Mouse (Mus musculus) forebrain, embryonic 13.5 days (tissue): ENCODE results near the gene C1ql3. TPM values are rescaled to one million over a fixed set of nuclear protein-coding genes. Genes with fewer than 3 reads are reported as not detected.

Source experiments
- ATAC-seq: fragments of 200-750 bp; cut with Nextera tagmentation; 2 replicates; pipeline ENCODE4 v1.8.0; 2017
- H3K27ac ChIP-seq: fragments of 300-500 bp; sonication (generic); 2 replicates; pipeline ENCODE4 v1.5.1; 2015; ENCODE audit warnings: inconsistent platforms, mild to moderate bottlenecking, moderate library complexity
- H3K27me3 ChIP-seq: fragments of 300-500 bp; sonication (generic); 2 replicates; pipeline ENCODE4 v1.6.1; 2015; ENCODE audit warnings: mild to moderate bottlenecking, inconsistent platforms
- H3K36me3 ChIP-seq: fragments of 300-500 bp; sonication (generic); 2 replicates; pipeline ENCODE4 v1.6.1; 2015; ENCODE audit warnings: mild to moderate bottlenecking, inconsistent platforms; ENCODE audit not compliant: poor library complexity, severe bottlenecking
- H3K4me1 ChIP-seq: fragments of 300-500 bp; sonication (generic); 2 replicates; pipeline ENCODE4 v1.6.1; 2015; ENCODE audit warnings: inconsistent platforms
- H3K4me2 ChIP-seq: fragments of 300-500 bp; sonication (generic); 2 replicates; pipeline ENCODE4 v1.6.1; 2015; ENCODE audit warnings: inconsistent platforms, mild to moderate bottlenecking, moderate library complexity
- H3K4me3 ChIP-seq: fragments of 300-500 bp; sonication (generic); 2 replicates; pipeline ENCODE4 v1.5.1; 2015; ENCODE audit warnings: mild to moderate bottlenecking, inconsistent platforms
- H3K9ac ChIP-seq: fragments of 300-500 bp; sonication (generic); 2 replicates; pipeline ENCODE4 v1.6.1; 2015; ENCODE audit warnings: mild to moderate bottlenecking, inconsistent platforms
- H3K9me3 ChIP-seq: fragments of 300-500 bp; sonication (generic); replicated peaks from 2 replicates; pipeline ENCODE4 v1.6.1; 2016; ENCODE audit warnings: inconsistent platforms
- WGBS: fragments of 180-500 bp; shearing (Covaris S2); methylation state at CpG from one replicate; pipeline ENCODE4 v1.1.7; 2015; 5-methylcytosine and 5-hydroxymethylcytosine counted together
- polyA plus RNA-seq: library from polyadenylated mRNA; unstranded; fragments of >200 nt; fragmentation: Nextera tagmentation; extraction: Ambion mirVana; gene quantifications from 2 replicates; pipeline ENCODE4 v1.2.1, GENCODE M21; 2015

The C1ql3 gene
- polyA plus RNA-seq, 1 experiment from 2014 or later: 0.81 TPM

DNA sequence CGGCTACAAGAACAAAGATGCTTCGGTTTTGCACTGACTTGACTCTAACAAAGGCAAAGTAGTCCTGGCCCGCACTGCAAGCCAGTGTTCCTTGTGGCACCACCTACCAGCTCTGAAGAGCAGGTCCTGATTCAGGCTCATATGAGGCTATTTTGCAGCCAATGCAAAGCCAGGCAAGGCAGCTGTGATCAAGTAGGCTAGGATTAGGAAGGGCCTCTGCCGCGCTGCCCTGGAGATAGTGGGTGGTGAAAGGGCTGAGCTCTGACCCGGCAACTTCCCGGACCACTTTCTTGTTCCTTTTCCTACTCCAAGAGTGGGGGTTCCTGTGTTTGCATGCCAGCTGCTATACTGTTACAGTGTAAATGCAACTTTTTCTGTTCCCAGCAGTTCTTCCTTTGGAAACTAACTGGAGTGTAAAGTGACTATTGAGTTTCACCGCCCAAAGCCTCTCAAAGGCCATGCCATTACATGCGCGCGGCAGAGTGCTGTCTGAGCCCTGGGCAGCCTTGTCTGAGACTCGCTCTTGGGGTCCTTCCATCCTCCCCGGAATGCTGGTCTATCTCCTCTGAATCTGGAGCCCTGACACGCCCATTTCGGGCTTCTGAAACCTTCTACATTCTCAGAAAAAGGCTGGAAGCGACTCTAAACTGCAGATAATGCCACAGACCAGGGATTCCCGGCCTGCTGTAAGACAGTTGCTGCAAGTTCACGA is 2.2 kb downstream of the C1ql3 start:
- Histone ChIP-seq H3K4me1 (peaks cover 28% of the 10 kb centered on the region), H3K4me2 (peak overlapping the region; percentile 99), H3K27ac (no peak overlapping the region), H3K9ac (peak overlapping the region; percentile 65), H3K27me3 (peaks cover 56% of the 10 kb centered on the region), H3K36me3 (no peaks in the 10 kb centered on the region), H3K9me3 (no peaks in the 10 kb centered on the region), H3K4me3 (peak overlapping the region; percentile 56)
- 4% methylated on average over 18 of the region's 18 CpGs for WGBS
- ATAC-seq: peak; percentile 9; the same call in 1 of the 2 replicates

DNA sequence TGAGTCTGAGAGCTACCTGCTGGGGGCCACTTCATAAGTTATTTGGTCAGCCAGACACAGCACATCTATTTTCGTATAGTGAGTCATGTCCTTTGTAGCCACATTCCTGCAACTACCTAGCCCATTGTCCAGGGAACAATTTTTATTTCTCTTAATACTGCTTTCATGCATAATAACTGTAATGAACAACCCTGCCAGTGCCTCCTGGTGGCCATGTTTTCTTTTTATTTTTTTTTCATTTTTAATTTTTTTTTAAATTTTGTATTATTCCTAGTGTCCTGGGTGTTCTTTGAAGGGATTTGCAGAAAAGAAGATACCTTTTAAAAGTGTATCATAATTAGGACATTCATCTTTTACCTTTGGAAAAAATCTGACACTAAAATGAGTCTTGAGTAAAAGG is 3.2 kb downstream of the C1ql3 start:
- no peaks in the 10 kb centered on the region for H3K36me3 ChIP-seq
- H3K4me3 ChIP-seq: no peak overlapping the region
- H3K9ac ChIP-seq: no peak overlapping the region
- WGBS: 67% methylated on average over 1 of the region's 1 CpGs
- H3K4me1 ChIP-seq: peaks cover 28% of the 10 kb centered on the region
- ATAC-seq: no peak
- peaks cover 51% of the 10 kb centered on the region for H3K27me3 ChIP-seq
- H3K4me2 ChIP-seq: peak overlapping the region; percentile 18; the same call in 1 of the 2 replicates
- no peak overlapping the region for H3K27ac ChIP-seq
- H3K9me3 ChIP-seq: no peaks in the 10 kb centered on the region

DNA sequence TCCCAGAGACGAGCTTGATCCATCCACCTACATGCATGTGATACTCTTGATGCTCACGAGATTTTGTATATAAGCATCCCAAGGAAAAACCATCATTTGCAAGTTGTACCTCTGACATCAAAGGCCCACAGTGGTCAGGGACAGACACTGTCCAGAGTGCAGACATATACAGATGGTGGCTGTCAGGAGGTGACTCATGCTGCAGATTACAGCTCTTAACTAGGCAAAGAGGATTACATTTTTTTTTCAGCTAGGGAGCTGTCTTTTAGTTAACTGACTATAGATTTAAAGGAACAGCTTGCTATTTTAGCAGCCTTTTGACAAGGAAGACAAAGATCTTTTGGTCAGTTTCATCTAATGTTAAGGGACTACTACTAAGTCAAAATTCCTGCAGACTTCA is 11.6 kb downstream of the C1ql3 start:
- WGBS: 77% methylated on average over 2 of the region's 2 CpGs
- H3K36me3 ChIP-seq: no peaks in the 10 kb centered on the region
- H3K27ac ChIP-seq: no peak overlapping the region
- no peak for ATAC-seq
- H3K4me2 ChIP-seq: no peak overlapping the region
- no peaks in the 10 kb centered on the region for H3K4me1 ChIP-seq
- H3K9ac ChIP-seq: no peak overlapping the region
- H3K4me3 ChIP-seq: no peak overlapping the region
- H3K9me3 ChIP-seq: no peaks in the 10 kb centered on the region
- H3K27me3 ChIP-seq: no peaks in the 10 kb centered on the region

DNA sequence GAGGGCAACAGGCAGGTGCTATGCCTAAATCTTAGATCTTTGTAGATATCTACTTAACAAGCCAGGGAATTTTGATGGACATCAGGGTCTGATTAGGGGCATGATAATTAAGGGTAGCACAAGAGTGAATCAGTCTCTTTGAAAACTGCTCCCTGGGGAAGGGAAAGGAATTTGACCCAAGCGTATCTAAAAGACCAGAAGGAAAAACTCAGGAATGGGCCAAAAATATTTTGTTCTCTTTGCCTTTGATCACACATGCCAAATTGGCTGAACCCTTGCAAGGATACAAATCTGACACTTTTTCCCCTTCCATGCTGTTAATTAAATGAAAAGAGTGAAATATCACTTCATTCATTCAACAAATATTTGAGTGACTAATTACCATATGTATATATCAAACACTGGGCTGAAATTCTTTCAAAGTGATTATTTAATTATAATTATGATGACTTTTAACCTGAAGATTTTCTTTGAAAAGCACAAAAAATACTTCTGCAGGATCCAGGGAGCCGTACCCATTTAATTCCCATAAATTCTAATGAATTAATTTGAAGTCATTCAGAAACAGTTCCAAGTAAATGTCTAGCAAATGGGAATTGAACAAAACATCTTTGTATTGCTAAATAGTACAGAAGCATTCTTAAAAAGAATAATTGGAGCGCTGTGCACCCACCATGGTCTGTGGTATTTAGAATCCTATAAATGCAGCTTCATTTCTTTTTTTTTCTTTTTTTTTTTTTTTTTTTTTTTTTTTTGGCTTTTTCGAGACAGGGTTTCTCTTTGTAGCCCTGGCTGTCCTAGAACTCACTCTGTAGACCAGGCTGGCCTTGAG is 26.5 kb downstream of the C1ql3 start:
- H3K4me2 ChIP-seq: no peak overlapping the region
- H3K9ac ChIP-seq: no peak overlapping the region
- H3K27me3 ChIP-seq: no peaks in the 10 kb centered on the region
- 46% methylated on average over 4 of the region's 4 CpGs for WGBS
- no peak overlapping the region for H3K4me3 ChIP-seq
- no peak overlapping the region for H3K27ac ChIP-seq
- H3K9me3 ChIP-seq: no peaks in the 10 kb centered on the region
- no peaks in the 10 kb centered on the region for H3K4me1 ChIP-seq
- no peaks in the 10 kb centered on the region for H3K36me3 ChIP-seq
- peak; percentile 69 for ATAC-seq

DNA sequence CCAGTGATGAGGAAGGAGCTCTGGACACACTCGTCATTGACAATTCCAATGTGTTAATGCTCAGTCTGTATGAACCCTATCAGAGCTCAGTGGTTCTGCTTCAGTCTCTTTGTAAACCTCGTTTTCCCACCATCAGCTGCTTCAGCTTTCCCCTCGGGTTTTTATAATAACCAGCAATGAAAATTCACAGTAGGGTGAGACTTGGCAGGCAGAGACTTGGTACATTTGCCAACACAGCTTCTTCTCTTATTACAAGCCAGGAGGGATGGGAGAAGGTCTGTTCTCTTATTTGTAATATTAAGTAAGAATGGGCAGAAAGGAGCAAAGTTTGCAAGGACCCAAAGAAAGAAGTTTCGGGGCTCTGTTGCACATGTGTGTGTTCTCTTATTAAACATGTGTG is 32.8 kb downstream of the C1ql3 start:
- H3K4me2 ChIP-seq: no peak overlapping the region
- H3K36me3 ChIP-seq: no peaks in the 10 kb centered on the region
- H3K9ac ChIP-seq: no peak overlapping the region
- peaks cover 23% of the 10 kb centered on the region for H3K27me3 ChIP-seq
- H3K4me3 ChIP-seq: no peak overlapping the region
- H3K27ac ChIP-seq: no peak overlapping the region
- no peak for ATAC-seq
- no peaks in the 10 kb centered on the region for H3K4me1 ChIP-seq
- 78% methylated on average over 4 of the region's 4 CpGs for WGBS
- no peaks in the 10 kb centered on the region for H3K9me3 ChIP-seq

DNA sequence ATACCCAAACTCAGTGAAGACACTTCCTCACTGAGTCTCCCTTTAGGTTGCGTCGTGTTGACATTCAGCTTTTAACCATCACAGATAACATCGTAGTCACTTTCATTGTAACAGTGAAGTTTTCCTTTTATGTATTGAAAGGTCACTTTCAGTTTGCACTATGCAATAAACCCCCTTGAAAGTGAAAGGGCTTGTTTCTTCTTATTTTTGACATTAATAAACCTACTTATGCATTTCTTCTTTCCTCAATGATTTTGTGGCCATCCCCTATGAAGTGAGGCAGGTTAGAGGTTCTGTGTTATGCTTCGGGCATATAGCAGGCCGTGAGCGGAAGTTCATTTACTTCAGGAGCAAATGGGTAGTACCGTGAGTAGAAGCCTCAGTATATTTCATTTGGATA is 34.2 kb downstream of the C1ql3 start:
- 98% methylated on average over 7 of the region's 7 CpGs for WGBS
- H3K4me2 ChIP-seq: no peak overlapping the region
- ATAC-seq: no peak
- no peak overlapping the region for H3K27ac ChIP-seq
- no peaks in the 10 kb centered on the region for H3K9me3 ChIP-seq
- H3K4me3 ChIP-seq: no peak overlapping the region
- no peaks in the 10 kb centered on the region for H3K4me1 ChIP-seq
- no peak overlapping the region for H3K9ac ChIP-seq
- no peaks in the 10 kb centered on the region for H3K36me3 ChIP-seq
- H3K27me3 ChIP-seq: peaks cover 37% of the 10 kb centered on the region

DNA sequence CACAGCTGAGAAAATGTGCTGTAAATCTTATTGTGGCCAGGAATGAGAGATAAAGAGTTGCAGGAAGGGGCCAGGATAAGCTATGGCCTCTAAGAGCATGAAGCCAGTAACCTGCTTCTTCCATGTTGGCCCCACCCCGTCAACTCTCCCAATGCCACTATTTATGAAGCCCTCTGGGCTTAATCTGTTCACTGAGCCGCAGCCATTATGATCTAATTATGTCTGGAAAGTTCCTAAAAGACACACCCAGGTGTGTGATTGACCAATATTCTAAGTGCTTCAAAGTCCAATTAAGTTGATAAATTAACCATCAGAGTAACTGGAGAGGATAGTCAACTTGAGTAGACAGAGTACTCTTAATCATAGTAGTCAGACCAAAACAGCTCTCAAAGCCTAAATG is 37.9 kb downstream of the C1ql3 start:
- no peaks in the 10 kb centered on the region for H3K9me3 ChIP-seq
- H3K4me1 ChIP-seq: peaks cover 11% of the 10 kb centered on the region
- peaks cover 53% of the 10 kb centered on the region for H3K27me3 ChIP-seq
- H3K9ac ChIP-seq: no peak overlapping the region
- 76% methylated on average over 2 of the region's 2 CpGs for WGBS
- no peak overlapping the region for H3K4me3 ChIP-seq
- ATAC-seq: no peak
- no peaks in the 10 kb centered on the region for H3K36me3 ChIP-seq
- no peak overlapping the region for H3K27ac ChIP-seq
- H3K4me2 ChIP-seq: no peak overlapping the region

DNA sequence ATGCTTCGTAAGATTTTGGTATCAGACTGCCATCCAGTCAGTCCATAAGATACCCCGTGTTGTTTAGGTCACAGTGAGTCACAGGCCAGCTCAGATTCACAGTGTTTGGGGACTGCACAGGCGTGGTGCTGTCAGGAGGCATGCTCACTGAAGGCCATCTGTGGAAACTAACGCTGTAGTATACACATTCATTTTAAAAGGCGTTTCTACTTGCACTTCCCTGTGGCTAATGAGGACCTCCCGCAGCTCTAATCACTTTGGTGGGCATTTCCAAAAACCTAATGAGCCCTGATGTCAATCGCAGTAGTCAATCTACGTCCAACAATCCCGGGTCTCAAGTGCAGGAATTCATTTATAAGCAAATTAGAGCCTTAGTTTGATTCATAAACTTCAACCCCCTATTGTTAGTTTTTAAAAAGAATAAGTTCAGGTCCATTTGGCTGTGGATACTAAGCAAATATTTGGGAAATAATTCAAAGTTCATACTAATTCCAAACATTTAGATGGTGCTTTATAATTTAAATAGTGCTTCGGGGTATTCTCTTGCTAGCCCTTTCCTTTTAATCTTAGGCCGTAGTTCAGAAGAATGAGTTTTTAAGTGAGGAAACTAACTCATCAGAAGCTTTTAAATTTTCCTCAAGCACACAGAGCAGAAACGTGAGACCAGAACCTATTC is 41.4 kb downstream of the C1ql3 start:
- H3K9me3 ChIP-seq: no peaks in the 10 kb centered on the region
- peaks cover 11% of the 10 kb centered on the region for H3K4me1 ChIP-seq
- peaks cover 66% of the 10 kb centered on the region for H3K27me3 ChIP-seq
- H3K4me3 ChIP-seq: no peak overlapping the region
- H3K27ac ChIP-seq: no peak overlapping the region
- H3K4me2 ChIP-seq: no peak overlapping the region
- ATAC-seq: peak; percentile 96
- H3K36me3 ChIP-seq: no peaks in the 10 kb centered on the region
- H3K9ac ChIP-seq: no peak overlapping the region
- WGBS: 8% methylated on average over 12 of the region's 12 CpGs

DNA sequence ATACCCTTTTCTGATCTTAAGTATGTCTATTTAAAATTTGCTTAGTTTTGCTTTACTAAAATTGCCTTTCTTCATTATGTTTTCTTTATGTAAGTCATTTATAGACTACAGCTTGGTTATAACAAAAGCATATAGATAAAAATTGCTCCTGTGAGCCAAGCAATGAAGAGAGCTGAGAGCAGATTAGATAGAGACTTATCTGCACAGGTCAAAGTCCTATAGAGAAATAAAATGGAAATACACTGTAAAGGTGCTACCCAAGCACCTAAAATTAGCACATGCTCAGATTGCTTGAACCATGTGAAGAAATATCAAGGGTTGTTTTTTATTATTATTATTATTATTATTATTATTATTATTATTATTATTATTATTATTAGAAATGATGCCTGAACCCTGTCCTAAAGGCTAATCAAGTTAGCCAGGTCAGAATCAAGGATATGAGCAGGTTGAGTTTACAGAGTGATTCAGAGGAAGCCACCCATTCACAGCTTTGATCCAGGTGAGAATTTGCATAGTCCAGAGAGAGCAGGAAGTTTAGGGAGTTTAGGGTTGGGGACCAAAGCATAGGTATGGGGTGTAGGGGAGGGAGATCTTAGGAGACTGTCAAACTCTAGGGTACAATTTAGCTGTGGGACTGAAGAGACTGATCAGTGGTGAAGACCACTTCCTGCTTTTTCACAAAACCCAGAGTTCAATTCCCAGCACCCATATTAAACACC is 54.7 kb downstream of the C1ql3 start:
- Histone ChIP-seq H3K27ac (no peak overlapping the region), H3K4me2 (no peak overlapping the region), H3K27me3 (no peaks in the 10 kb centered on the region), H3K9me3 (no peaks in the 10 kb centered on the region), H3K9ac (no peak overlapping the region), H3K36me3 (no peaks in the 10 kb centered on the region), H3K4me1 (no peaks in the 10 kb centered on the region), H3K4me3 (no peak overlapping the region)
- ATAC-seq: no peak
